Mouse (Mus musculus): ENCODE data around the gene Cntn4.
A peak's percentile ranks its signal among the peaks of the same experiment; 100 is the strongest.

The Cntn4 gene

GRCm38 (mm10) chr6:106465766-106466165, 788.3 kb downstream of the Cntn4 start:
- DNase-seq = no peak

GRCm38 (mm10) chr6:106466267-106467029, 789.0 kb downstream of the Cntn4 start:
- DNase-seq = no peak

GRCm38 (mm10) chr6:106471840-106472608, 794.6 kb downstream of the Cntn4 start:
- DNase-seq = peak in 1 of 2 experiments; percentile 4

GRCm38 (mm10) chr6:106473871-106474270, 796.4 kb downstream of the Cntn4 start:
- DNase-seq = no peak

- DNase-seq = no peak
Measured at GRCm38 (mm10) chr6:106481533-106481932, 804.1 kb downstream of the Cntn4 start.

GRCm38 (mm10) chr6:106496303-106496702, 818.8 kb downstream of the Cntn4 start:
- no peak for DNase-seq

GRCm38 (mm10) chr6:106499166-106499565, 821.7 kb downstream of the Cntn4 start:
- DNase-seq = no peak

GRCm38 (mm10) chr6:106503961-106504360, 826.5 kb downstream of the Cntn4 start:
- no peak for DNase-seq

- no peak for DNase-seq
Measured at GRCm38 (mm10) chr6:106520367-106520766, 842.9 kb downstream of the Cntn4 start.

GRCm38 (mm10) chr6:106543500-106543899, 866.0 kb downstream of the Cntn4 start:
- DNase-seq = no peak

- no peak for DNase-seq
Measured at GRCm38 (mm10) chr6:106561649-106562048, 884.2 kb downstream of the Cntn4 start.

GRCm38 (mm10) chr6:106565316-106565715, 887.9 kb downstream of the Cntn4 start:
- DNase-seq = peak; percentile 6 to 21

GRCm38 (mm10) chr6:106565769-106566459, 888.5 kb downstream of the Cntn4 start:
- no peak for DNase-seq

GRCm38 (mm10) chr6:106566929-106567621, 889.6 kb downstream of the Cntn4 start:
- DNase-seq = no peak

- DNase-seq = no peak
Measured at GRCm38 (mm10) chr6:106580124-106580523, 902.7 kb downstream of the Cntn4 start.

- DNase-seq = no peak
Measured at GRCm38 (mm10) chr6:106593756-106594155, 916.3 kb downstream of the Cntn4 start.

GRCm38 (mm10) chr6:106617081-106617480, 939.6 kb downstream of the Cntn4 start:
- DNase-seq = no peak

GRCm38 (mm10) chr6:106621188-106621749, 943.8 kb downstream of the Cntn4 start:
- no peak for DNase-seq

GRCm38 (mm10) chr6:106643026-106643425, 965.6 kb downstream of the Cntn4 start:
- no peak for DNase-seq

GRCm38 (mm10) chr6:106645496-106646211, 968.2 kb downstream of the Cntn4 start:
- peak in 1 of 2 experiments; percentile 25 for DNase-seq

GRCm38 (mm10) chr6:106646945-106647344, 969.5 kb downstream of the Cntn4 start:
- DNase-seq = no peak
